Mouse (Mus musculus): ENCODE measurements around the gene Slc8a3.

GRCm38 (mm10) chr12:81317811-81318210, 15.2 kb downstream of the Slc8a3 start:
- TF ChIP-seq CTCF (conservative IDR thresholded peaks at IDR 0.05 in 1 of 2, IDR thresholded peaks at IDR 0.05 in 1 of 2; ENCODE audit: low read depth in 2 of 2, low read length in 2 of 2): no peak
- no peak for TF ChIP-seq ZNF384 (IDR thresholded peaks at IDR 0.05; ENCODE audit: low read depth, low read length)
- TF ChIP-seq ZC3H11A (IDR thresholded peaks at IDR 0.05; ENCODE audit: low read depth, low read length): no peak
- no peak for TF ChIP-seq PAX5 (IDR thresholded peaks at IDR 0.05; ENCODE audit: low read length)
- no peak for TF ChIP-seq NRF1 (IDR thresholded peaks at IDR 0.05; ENCODE audit: low read depth, low read length)
- no peak for TF ChIP-seq POLR2A (IDR thresholded peaks at IDR 0.05; ENCODE audit: low read depth, low read length)
- no peak for TF ChIP-seq RAD21 (IDR thresholded peaks at IDR 0.05; ENCODE audit: low read depth, low read length)
- no peak for TF ChIP-seq CHD2 (IDR thresholded peaks at IDR 0.05; ENCODE audit: low read length)
- TF ChIP-seq MAFK (IDR thresholded peaks at IDR 0.05; ENCODE audit: insufficient replicate concordance, low read length): no peak
- TF ChIP-seq USF1 (IDR thresholded peaks at IDR 0.05; ENCODE audit: low read depth, low read length): no peak
